In the genomic region with DNA sequence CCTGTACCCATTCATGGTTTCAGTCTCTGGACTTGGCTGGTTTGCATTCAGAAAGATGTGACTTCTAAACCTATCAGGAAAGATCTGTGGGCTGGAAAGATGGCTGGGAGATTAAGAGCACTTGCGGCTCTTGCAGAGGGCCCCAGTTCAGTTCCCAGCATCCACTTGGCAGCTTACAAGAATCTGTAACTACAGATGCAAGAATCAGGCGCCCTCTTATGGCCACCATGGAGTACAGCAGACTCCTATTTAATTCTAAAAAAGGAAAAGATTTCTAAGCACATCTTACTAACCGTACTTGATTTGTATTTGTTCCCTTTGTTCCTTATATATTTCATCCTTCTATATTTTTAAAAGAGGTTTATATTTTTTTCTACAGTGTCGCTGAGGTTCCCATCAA, we compare ENCODE assay signal across 19 mouse cellular contexts.
A peak's percentile ranks its signal among the peaks of the same experiment; 100 is the strongest.
DNase-seq lines count a peak whose midpoint lies in the region; ATAC-seq and TF ChIP-seq lines count a peak whose summit lies in the region.
"Had no signal": no experiment of that assay in that cellular context is flagged by ENCODE, and none has a peak within 500 bp of the region (broad histone marks: within the 10 kb centered on the region; RNA-seq: fewer than 3 reads in every experiment).

No protein-coding gene starts in this region.

- no peaks in the 10 kb centered on the region for H3K4me1 ChIP-seq in liver, embryonic 14.5 days (replicated peaks; ENCODE audit: control insufficient read depth in 2 of 2, insufficient read depth in 2 of 2, low read length in 1 of 2)
- H3K4me1 ChIP-seq in liver, embryonic 12.5 days: no peaks in the 10 kb centered on the region
- H3K4me1 ChIP-seq: embryonic facial prominence, embryonic 15.5 days; intestine, embryonic 15.5 days had no signal

- H3K9me3 ChIP-seq in liver, embryonic 14.5 days (ENCODE audit: control insufficient read depth, low read length): no peaks in the 10 kb centered on the region
- no peaks in the 10 kb centered on the region for H3K9me3 ChIP-seq in liver, embryonic 12.5 days (replicated peaks)
- H3K9me3 ChIP-seq: embryonic facial prominence, embryonic 15.5 days; hindbrain, embryonic 10.5 days; intestine, embryonic 15.5 days; midbrain, embryonic 13.5 days had no signal

- TF ChIP-seq CTCF in gastrocnemius, adult 2 months (IDR thresholded peaks at IDR 0.05): peak; percentile 55
- peak; percentile 41 for TF ChIP-seq CTCF in liver, embryonic 14.5 days (IDR thresholded peaks at IDR 0.05; ENCODE audit: low read depth)

- no peak for ATAC-seq in liver, embryonic 14.5 days (ENCODE audit: insufficient read depth)
- no peak for ATAC-seq in liver, embryonic 12.5 days
- ATAC-seq in granulocyte monocyte progenitor cell, adult 5-6 weeks (replicated peaks; ENCODE audit: poor library complexity, severe bottlenecking): no peak
- ATAC-seq: forebrain, embryonic 14.5 days; intestine, embryonic 15.5 days; midbrain, embryonic 13.5 days had no signal

- no peaks in the 10 kb centered on the region; the same call in 1 of the 2 replicates for H3K36me3 ChIP-seq in liver, embryonic 14.5 days (replicated peaks; ENCODE audit: control insufficient read depth, insufficient read depth, low read depth)
- peaks cover 67% of the 10 kb centered on the region for H3K36me3 ChIP-seq in liver, embryonic 12.5 days

- H3K4me3 ChIP-seq in gastrocnemius, adult 2 months: no peak overlapping the region
- no peak overlapping the region for H3K4me3 ChIP-seq in liver, embryonic 14.5 days (ENCODE audit: insufficient read depth in 1 of 2, low read depth in 2 of 2, low read length in 2 of 2)
- no peak overlapping the region for H3K4me3 ChIP-seq in liver, embryonic 12.5 days
- H3K4me3 ChIP-seq: embryonic facial prominence, embryonic 15.5 days; heart, embryonic 12.5 days; hindbrain, embryonic 10.5 days; intestine, embryonic 15.5 days; midbrain, embryonic 13.5 days had no signal

- intact Hi-C loops in gastrocnemius, adult 2 months (cut with DNase I): loop anchor here (5.0 kb wide), 1 partner anchor 140 kb away; no protein-coding TSS in a partner anchor

- WGBS in liver, embryonic 14.5 days (ENCODE audit: insufficient replicate concordance): 55% methylated on average over 4 of the region's 4 CpGs
- WGBS in liver, embryonic 12.5 days (ENCODE audit: insufficient replicate concordance): 61% methylated on average over 4 of the region's 4 CpGs

- TF ChIP-seq EP300 in liver, embryonic 14.5 days (IDR thresholded peaks at IDR 0.05; ENCODE audit: low read depth): no peak

- H3K27me3 ChIP-seq in liver, embryonic 14.5 days (ENCODE audit: control insufficient read depth, insufficient read depth, low read length): no peaks in the 10 kb centered on the region
- no peaks in the 10 kb centered on the region for H3K27me3 ChIP-seq in liver, embryonic 12.5 days (replicated peaks)
- H3K27me3 ChIP-seq: embryonic facial prominence, embryonic 15.5 days; heart, embryonic 12.5 days; intestine, embryonic 15.5 days; midbrain, embryonic 13.5 days had no signal

- H3K27ac ChIP-seq in gastrocnemius, adult 2 months: no peak overlapping the region
- no peak overlapping the region for H3K27ac ChIP-seq in liver, embryonic 14.5 days
- no peak overlapping the region for H3K27ac ChIP-seq in liver, embryonic 12.5 days
- H3K27ac ChIP-seq: embryonic facial prominence, embryonic 15.5 days; hindbrain, embryonic 10.5 days; intestine, embryonic 15.5 days; midbrain, embryonic 13.5 days had no signal

- H3K9ac ChIP-seq in liver, embryonic 14.5 days (replicated peaks): no peak overlapping the region
- no peak overlapping the region for H3K9ac ChIP-seq in liver, embryonic 12.5 days
- H3K9ac ChIP-seq: embryonic facial prominence, embryonic 15.5 days; heart, embryonic 12.5 days; intestine, embryonic 15.5 days; midbrain, embryonic 13.5 days had no signal

- no peak overlapping the region for H3K4me2 ChIP-seq in liver, embryonic 14.5 days (ENCODE audit: low read depth)
- H3K4me2 ChIP-seq in liver, embryonic 12.5 days: no peak overlapping the region
- H3K4me2 ChIP-seq: embryonic facial prominence, embryonic 15.5 days; heart, embryonic 12.5 days; intestine, embryonic 15.5 days; liver, embryonic 11.5 days; midbrain, embryonic 13.5 days had no signal

- DNase-seq in gastrocnemius, adult 2 months: no peak
- no peak for DNase-seq in gastrocnemius, postnatal 4 days (ENCODE audit: low spot score in 2 of 2)
- no peak for DNase-seq in liver, embryonic 14.5 days (ENCODE audit: low read depth in 3 of 3, low spot score in 3 of 3)
- DNase-seq in 416B (ENCODE audit: low read depth) (peak; percentile 26), R1 (ENCODE audit: low read depth, low spot score) (peak; percentile 70), adipocyte (ENCODE audit: low spot score) (no peak)
- DNase-seq: adrenal gland, postnatal 25 days; cerebellum, postnatal 36 days; gastrocnemius, postnatal 10 days; lung, postnatal 4 days had no signal

Comparison
In these comparisons a context has a peak if more than half of its experiments do, and no peak if none do; other contexts are left out.
1. DNase-seq: peak in 416B (single experiment) and R1 (single experiment); none in gastrocnemius, adult 2 months (single experiment), gastrocnemius, postnatal 4 days (0 of 2), liver, embryonic 14.5 days (0 of 3) and adipocyte (single experiment).